Mouse (Mus musculus): Measurements from ENCODE around the gene Morc2a. TPM values are rescaled to one million over a fixed set of nuclear protein-coding genes. Genes with fewer than 3 reads are reported as not detected.

Morc2a gene
- polyA plus RNA-seq, 1 experiment: 22.9 TPM

GRCm38 (mm10) chr11:3710203-3710602, 61.2 kb downstream of the Morc2a start:
- 52% methylated on average over 14 of the region's 14 CpGs for WGBS
- Histone ChIP-seq H3K27ac (ENCODE audit: insufficient read depth, low read length) (no peak overlapping the region), H3K4me1 (ENCODE audit: control insufficient read depth, insufficient read depth, low read length) (no peaks in the 10 kb centered on the region), H3K4me3 (replicated peaks; ENCODE audit: insufficient read depth, low read depth, low read length) (no peak overlapping the region), H3K27me3 (ENCODE audit: control insufficient read depth, insufficient read depth, low read length) (no peaks in the 10 kb centered on the region)
- TF ChIP-seq POLR2A (IDR thresholded peaks at IDR 0.05; ENCODE audit: borderline replicate concordance, insufficient read depth, low read length) (no peak), CTCF (IDR thresholded peaks at IDR 0.05; ENCODE audit: borderline replicate concordance, insufficient read depth, low read depth, low read length) (no peak)
- no peak for DNase-seq

- peaks cover 3% of the 10 kb centered on the region; the same call in 1 of the 2 replicates for H3K4me1 ChIP-seq (ENCODE audit: control insufficient read depth, insufficient read depth, low read length)
- TF ChIP-seq POLR2A (IDR thresholded peaks at IDR 0.05; ENCODE audit: borderline replicate concordance, insufficient read depth, low read length): no peak
- peak; percentile 96 for TF ChIP-seq CTCF (IDR thresholded peaks at IDR 0.05; ENCODE audit: borderline replicate concordance, insufficient read depth, low read depth, low read length)
- H3K27ac ChIP-seq (ENCODE audit: insufficient read depth, low read length): no peak overlapping the region
- H3K4me3 ChIP-seq (replicated peaks; ENCODE audit: insufficient read depth, low read depth, low read length): no peak overlapping the region
- 29% methylated on average over 15 of the region's 15 CpGs for WGBS
- peak; percentile 65 to 81 for DNase-seq
- H3K27me3 ChIP-seq (ENCODE audit: control insufficient read depth, insufficient read depth, low read length): no peaks in the 10 kb centered on the region
These were observed 65.5 kb downstream of the Morc2a start for GRCm38 (mm10) chr11:3714486-3714885.

GRCm38 (mm10) chr11:3716662-3717061, 67.7 kb downstream of the Morc2a start:
- Histone ChIP-seq H3K4me3 (replicated peaks; ENCODE audit: insufficient read depth, low read depth, low read length) (no peak overlapping the region), H3K27ac (ENCODE audit: insufficient read depth, low read length) (no peak overlapping the region), H3K4me1 (ENCODE audit: control insufficient read depth, insufficient read depth, low read length) (peaks cover 19% of the 10 kb centered on the region), H3K27me3 (ENCODE audit: control insufficient read depth, insufficient read depth, low read length) (no peaks in the 10 kb centered on the region)
- WGBS: 33% methylated on average over 6 of the region's 6 CpGs
- DNase-seq: no peak
- TF ChIP-seq POLR2A (IDR thresholded peaks at IDR 0.05; ENCODE audit: borderline replicate concordance, insufficient read depth, low read length) (no peak), CTCF (IDR thresholded peaks at IDR 0.05; ENCODE audit: borderline replicate concordance, insufficient read depth, low read depth, low read length) (no peak)

- 33% methylated on average over 3 of the region's 3 CpGs for WGBS
These were observed 73.0 kb downstream of the Morc2a start for GRCm38 (mm10) chr11:3722036-3722435.

GRCm38 (mm10) chr11:3722861-3723260, 73.9 kb downstream of the Morc2a start:
- Histone ChIP-seq H3K4me1 (ENCODE audit: control insufficient read depth, insufficient read depth, low read length) (peaks cover 76% of the 10 kb centered on the region), H3K4me3 (replicated peaks; ENCODE audit: insufficient read depth, low read depth, low read length) (no peak overlapping the region), H3K27ac (ENCODE audit: insufficient read depth, low read length) (peak overlapping the region; percentile 89), H3K27me3 (ENCODE audit: control insufficient read depth, insufficient read depth, low read length) (no peaks in the 10 kb centered on the region)
- TF ChIP-seq POLR2A (IDR thresholded peaks at IDR 0.05; ENCODE audit: borderline replicate concordance, insufficient read depth, low read length) (no peak), CTCF (IDR thresholded peaks at IDR 0.05; ENCODE audit: borderline replicate concordance, insufficient read depth, low read depth, low read length) (no peak)
- DNase-seq: peak in 1 of 2 experiments; percentile 27
- 39% methylated on average over 3 of the region's 3 CpGs for WGBS

More at GRCm38 (mm10) chr11:3722036-3722435, 73.0 kb downstream of the Morc2a start:
- Histone ChIP-seq H3K4me3 (replicated peaks; ENCODE audit: insufficient read depth, low read depth, low read length) (no peak overlapping the region), H3K27me3 (ENCODE audit: control insufficient read depth, insufficient read depth, low read length) (no peaks in the 10 kb centered on the region), H3K4me1 (ENCODE audit: control insufficient read depth, insufficient read depth, low read length) (peaks cover 69% of the 10 kb centered on the region), H3K27ac (ENCODE audit: insufficient read depth, low read length) (no peak overlapping the region)
- TF ChIP-seq CTCF (IDR thresholded peaks at IDR 0.05; ENCODE audit: borderline replicate concordance, insufficient read depth, low read depth, low read length): no peak
- no peak for TF ChIP-seq POLR2A (IDR thresholded peaks at IDR 0.05; ENCODE audit: borderline replicate concordance, insufficient read depth, low read length)
- DNase-seq: no peak

GRCm38 (mm10) chr11:3723910-3724309, 74.9 kb downstream of the Morc2a start:
- WGBS: 9% methylated on average over 4 of the region's 4 CpGs
- TF ChIP-seq POLR2A (IDR thresholded peaks at IDR 0.05; ENCODE audit: borderline replicate concordance, insufficient read depth, low read length) (no peak), CTCF (IDR thresholded peaks at IDR 0.05; ENCODE audit: borderline replicate concordance, insufficient read depth, low read depth, low read length) (no peak)
- Histone ChIP-seq H3K4me3 (replicated peaks; ENCODE audit: insufficient read depth, low read depth, low read length) (no peak overlapping the region), H3K4me1 (ENCODE audit: control insufficient read depth, insufficient read depth, low read length) (peaks cover 84% of the 10 kb centered on the region), H3K27me3 (ENCODE audit: control insufficient read depth, insufficient read depth, low read length) (no peaks in the 10 kb centered on the region), H3K27ac (ENCODE audit: insufficient read depth, low read length) (peak overlapping the region; percentile 89)
- peak; percentile 77 to 87 for DNase-seq

GRCm38 (mm10) chr11:3724726-3725125, 75.7 kb downstream of the Morc2a start:
- TF ChIP-seq POLR2A (IDR thresholded peaks at IDR 0.05; ENCODE audit: borderline replicate concordance, insufficient read depth, low read length) (no peak), CTCF (IDR thresholded peaks at IDR 0.05; ENCODE audit: borderline replicate concordance, insufficient read depth, low read depth, low read length) (no peak)
- 13% methylated on average over 5 of the region's 5 CpGs for WGBS
- Histone ChIP-seq H3K27ac (ENCODE audit: insufficient read depth, low read length) (peak overlapping the region; percentile 42), H3K4me3 (replicated peaks; ENCODE audit: insufficient read depth, low read depth, low read length) (no peak overlapping the region), H3K4me1 (ENCODE audit: control insufficient read depth, insufficient read depth, low read length) (peaks cover 84% of the 10 kb centered on the region), H3K27me3 (ENCODE audit: control insufficient read depth, insufficient read depth, low read length) (no peaks in the 10 kb centered on the region)
- peak in 1 of 2 experiments; percentile 45 for DNase-seq

- Histone ChIP-seq H3K27me3 (ENCODE audit: control insufficient read depth, insufficient read depth, low read length) (no peaks in the 10 kb centered on the region), H3K4me3 (replicated peaks; ENCODE audit: insufficient read depth, low read depth, low read length) (no peak overlapping the region), H3K27ac (ENCODE audit: insufficient read depth, low read length) (peak overlapping the region; percentile 42; the same call in 1 of the 2 replicates), H3K4me1 (ENCODE audit: control insufficient read depth, insufficient read depth, low read length) (peaks cover 81% of the 10 kb centered on the region)
- WGBS: 48% methylated on average over 10 of the region's 10 CpGs
- peak in 1 of 2 experiments; percentile 25 for DNase-seq
- TF ChIP-seq CTCF (IDR thresholded peaks at IDR 0.05; ENCODE audit: borderline replicate concordance, insufficient read depth, low read depth, low read length): no peak
- TF ChIP-seq POLR2A (IDR thresholded peaks at IDR 0.05; ENCODE audit: borderline replicate concordance, insufficient read depth, low read length): no peak
These were observed 76.5 kb downstream of the Morc2a start for GRCm38 (mm10) chr11:3725331-3726054.

All from cerebellum, adult 2 months (tissue).